In the genomic region with DNA sequence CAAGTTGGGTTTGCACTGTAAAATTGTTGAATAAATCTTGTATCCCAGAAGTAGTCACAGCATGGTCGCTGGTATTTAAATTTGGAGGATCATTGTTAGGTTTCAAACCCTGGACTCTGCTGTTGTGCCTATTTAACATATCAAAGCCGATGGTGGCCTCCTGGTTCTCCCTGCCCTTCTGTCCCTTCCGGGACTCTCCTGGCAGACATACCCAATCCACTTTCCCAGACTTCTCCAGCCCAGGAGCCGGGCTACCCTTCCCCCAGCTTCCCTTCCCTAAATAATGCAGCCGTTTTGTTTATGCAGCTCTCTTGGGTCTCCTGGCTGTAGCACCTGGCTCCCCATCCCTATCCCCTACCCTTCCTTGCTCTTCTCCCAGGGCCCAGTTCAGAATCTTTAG, we compare ENCODE assay signal across 8 mouse cellular contexts. TPM values are rescaled to one million over a fixed set of nuclear protein-coding genes. Genes with fewer than 3 reads are reported as not detected.
DNase-seq lines count a peak whose midpoint lies in the region; ATAC-seq and TF ChIP-seq lines count a peak whose summit lies in the region.

No protein-coding gene starts in this region.

- peak overlapping the region; percentile 83 for H3K27ac ChIP-seq in heart, embryonic 13.5 days (replicated peaks)
- H3K27ac ChIP-seq in bone marrow, adult 2 months (ENCODE audit: control insufficient read depth, insufficient read depth, low read depth, low read length, poor library complexity) = no peak overlapping the region
- H3K27ac ChIP-seq in hindbrain, embryonic 13.5 days = peak overlapping the region; percentile 89; the same call in 1 of the 2 replicates
- no peak overlapping the region for H3K27ac ChIP-seq in midbrain, embryonic 12.5 days (replicated peaks)

- H3K36me3 ChIP-seq in heart, embryonic 13.5 days = peaks cover 22% of the 10 kb centered on the region
- peaks cover 12% of the 10 kb centered on the region for H3K36me3 ChIP-seq in hindbrain, embryonic 13.5 days
- H3K36me3 ChIP-seq in midbrain, embryonic 12.5 days = peaks cover 18% of the 10 kb centered on the region

- ATAC-seq in heart, embryonic 13.5 days (ENCODE audit: extremely low read depth, insufficient number of reproducible peaks, low FRiP score, low TSS enrichment) = no peak
- ATAC-seq in hindbrain, embryonic 13.5 days (ENCODE audit: low FRiP score) = no peak
- no peak for ATAC-seq in midbrain, embryonic 12.5 days (ENCODE audit: low FRiP score, low read depth)

- no peaks in the 10 kb centered on the region for H3K9me3 ChIP-seq in heart, embryonic 13.5 days
- H3K9me3 ChIP-seq in hindbrain, embryonic 13.5 days = no peaks in the 10 kb centered on the region
- H3K9me3 ChIP-seq in midbrain, embryonic 12.5 days = no peaks in the 10 kb centered on the region

- no peak for TF ChIP-seq CTCF in bone marrow, adult 2 months (IDR thresholded peaks at IDR 0.05; ENCODE audit: control insufficient read depth, insufficient read depth, low read length)

- peak overlapping the region; percentile 95 for H3K9ac ChIP-seq in heart, embryonic 13.5 days
- peak overlapping the region; percentile 87 for H3K9ac ChIP-seq in hindbrain, embryonic 13.5 days
- peak overlapping the region; percentile 80 for H3K9ac ChIP-seq in midbrain, embryonic 12.5 days (replicated peaks)

- H3K27me3 ChIP-seq in heart, embryonic 13.5 days (replicated peaks) = no peaks in the 10 kb centered on the region
- H3K27me3 ChIP-seq in hindbrain, embryonic 13.5 days = no peaks in the 10 kb centered on the region
- no peaks in the 10 kb centered on the region for H3K27me3 ChIP-seq in midbrain, embryonic 12.5 days

- H3K4me1 ChIP-seq in heart, embryonic 13.5 days = peaks cover 43% of the 10 kb centered on the region
- no peaks in the 10 kb centered on the region; the same call in 1 of the 2 replicates for H3K4me1 ChIP-seq in bone marrow, adult 2 months (ENCODE audit: control insufficient read depth, insufficient read depth, low read length)
- H3K4me1 ChIP-seq in hindbrain, embryonic 13.5 days (replicated peaks) = peaks cover 37% of the 10 kb centered on the region
- peaks cover 24% of the 10 kb centered on the region for H3K4me1 ChIP-seq in midbrain, embryonic 12.5 days

- no peak for TF ChIP-seq POLR2A in bone marrow, adult 2 months (IDR thresholded peaks at IDR 0.05; ENCODE audit: borderline replicate concordance, control insufficient read depth, low read depth, low read length)

- WGBS in heart, embryonic 13.5 days = 4% methylated on average over 5 of the region's 5 CpGs
- WGBS in bone marrow, adult 2 months = 17% methylated on average over 5 of the region's 5 CpGs
- under 1% methylated on average over 5 of the region's 5 CpGs for WGBS in hindbrain, embryonic 13.5 days
- 2% methylated on average over 5 of the region's 5 CpGs for WGBS in midbrain, embryonic 12.5 days

- H3K4me3 ChIP-seq in heart, embryonic 13.5 days = peak overlapping the region; percentile 80
- peak overlapping the region; percentile 72 for H3K4me3 ChIP-seq in bone marrow, adult 2 months (replicated peaks; ENCODE audit: control insufficient read depth, low read depth, low read length)
- H3K4me3 ChIP-seq in hindbrain, embryonic 13.5 days = peak overlapping the region; percentile 87
- H3K4me3 ChIP-seq in midbrain, embryonic 12.5 days = peak overlapping the region; percentile 86

- peak overlapping the region; percentile 96 for H3K4me2 ChIP-seq in heart, embryonic 13.5 days
- H3K4me2 ChIP-seq in hindbrain, embryonic 13.5 days = peak overlapping the region; percentile 95
- peak overlapping the region; percentile 94 for H3K4me2 ChIP-seq in midbrain, embryonic 12.5 days (replicated peaks)

- DNase-seq in heart, adult 18-20 months = no peak
- DNase-seq in gastrocnemius, postnatal 25 days = no peak
- no peak for DNase-seq in retina, postnatal 1 day
- no peak for DNase-seq in layer of hippocampus, adult 9-10 months (ENCODE audit: low spot score)

RNA-seq across cellular contexts. Expression of a gene that starts 0.5 kb away (rescaled TPM):
- 17.8 and 18.1 TPM in 2 replicates for polyA plus RNA-seq in heart, embryonic 13.5 days (2015; fragmentation: Nextera tagmentation; extraction: Ambion mirVana)
- 1 to 10 TPM; 3.8 to 4.1 TPM for total RNA-seq in heart, adult 18-20 months (2021)
- 6.1 and 7.3 TPM in 2 replicates for polyA plus RNA-seq in bone marrow, adult 2 months (2011; ENCODE audit: insufficient read depth, insufficient read length, low replicate concordance, missing spikeins)
- 40.7 and 43.7 TPM in 2 replicates for polyA plus RNA-seq in hindbrain, embryonic 13.5 days (2015; fragmentation: Nextera tagmentation; extraction: Ambion mirVana)
- polyA plus RNA-seq in midbrain, embryonic 12.5 days (2016; fragmentation: Nextera tagmentation; extraction: Ambion mirVana) = 32.6 and 36.8 TPM in 2 replicates
- 1 to 10 TPM; 2.6 to 3.3 TPM for total RNA-seq in gastrocnemius, postnatal 25 days (2021)

RNA-seq across cellular contexts. Expression of a gene that starts 1.2 kb away (rescaled TPM):
- polyA plus RNA-seq in heart, embryonic 13.5 days (2015; fragmentation: Nextera tagmentation; extraction: Ambion mirVana) = 26.5 and 30.3 TPM in 2 replicates
- 10 to 100 TPM; 26.9 to 27.8 TPM for total RNA-seq in heart, adult 18-20 months (2021)
- 10.9 and 14.4 TPM in 2 replicates for polyA plus RNA-seq in bone marrow, adult 2 months (2011; ENCODE audit: insufficient read depth, insufficient read length, low replicate concordance, missing spikeins)
- 36.9 and 37.0 TPM in 2 replicates for polyA plus RNA-seq in hindbrain, embryonic 13.5 days (2015; fragmentation: Nextera tagmentation; extraction: Ambion mirVana)
- 54.1 and 56.0 TPM in 2 replicates for polyA plus RNA-seq in midbrain, embryonic 12.5 days (2016; fragmentation: Nextera tagmentation; extraction: Ambion mirVana)
- total RNA-seq in gastrocnemius, postnatal 25 days (2021) = 10 to 100 TPM; 12.8 to 13.1 TPM

RNA-seq across cellular contexts. Expression of a gene that starts 1.3 kb away (rescaled TPM):
- polyA plus RNA-seq in heart, embryonic 13.5 days (2015; fragmentation: Nextera tagmentation; extraction: Ambion mirVana) = 20.7 and 26.6 TPM in 2 replicates
- 10 to 100 TPM; 12.9 to 13.5 TPM for total RNA-seq in heart, adult 18-20 months (2021)
- 7.2 and 11.1 TPM in 2 replicates for polyA plus RNA-seq in bone marrow, adult 2 months (2011; ENCODE audit: insufficient read depth, insufficient read length, low replicate concordance, missing spikeins)
- polyA plus RNA-seq in hindbrain, embryonic 13.5 days (2015; fragmentation: Nextera tagmentation; extraction: Ambion mirVana) = 53.2 and 55.3 TPM in 2 replicates
- polyA plus RNA-seq in midbrain, embryonic 12.5 days (2016; fragmentation: Nextera tagmentation; extraction: Ambion mirVana) = 46.0 and 48.2 TPM in 2 replicates
- 10 to 100 TPM in 1 of 2 experiments, 1 to 10 TPM in 1; 6.5 to 10.1 TPM for total RNA-seq in gastrocnemius, postnatal 25 days (2021)

RNA-seq across cellular contexts. Expression of a gene that starts 1.4 kb away (rescaled TPM):
- polyA plus RNA-seq in heart, embryonic 13.5 days (2015; fragmentation: Nextera tagmentation; extraction: Ambion mirVana) = not detected in 2 replicates
- not detected for total RNA-seq in heart, adult 18-20 months (2021)
- polyA plus RNA-seq in bone marrow, adult 2 months (2011; ENCODE audit: insufficient read depth, insufficient read length, low replicate concordance, missing spikeins) = not detected in 2 replicates
- polyA plus RNA-seq in hindbrain, embryonic 13.5 days (2015; fragmentation: Nextera tagmentation; extraction: Ambion mirVana) = not detected in 2 replicates
- not detected in 2 replicates for polyA plus RNA-seq in midbrain, embryonic 12.5 days (2016; fragmentation: Nextera tagmentation; extraction: Ambion mirVana)
- total RNA-seq in gastrocnemius, postnatal 25 days (2021) = not detected

RNA-seq across cellular contexts. Expression of a gene that starts 15.4 kb away (rescaled TPM):
- 6.8 and 7.5 TPM in 2 replicates for polyA plus RNA-seq in heart, embryonic 13.5 days (2015; fragmentation: Nextera tagmentation; extraction: Ambion mirVana)
- 1 to 10 TPM; 4.6 to 5.1 TPM for total RNA-seq in heart, adult 18-20 months (2021)
- 3.5 and 7.1 TPM in 2 replicates for polyA plus RNA-seq in bone marrow, adult 2 months (2011; ENCODE audit: insufficient read depth, insufficient read length, low replicate concordance, missing spikeins)
- 11.5 and 12.2 TPM in 2 replicates for polyA plus RNA-seq in hindbrain, embryonic 13.5 days (2015; fragmentation: Nextera tagmentation; extraction: Ambion mirVana)
- 12.6 TPM in 2 replicates for polyA plus RNA-seq in midbrain, embryonic 12.5 days (2016; fragmentation: Nextera tagmentation; extraction: Ambion mirVana)
- 1 to 10 TPM; 1.8 to 2.9 TPM for total RNA-seq in gastrocnemius, postnatal 25 days (2021)

Comparison
In these comparisons a context has a peak if more than half of its experiments do, and no peak if none do; other contexts are left out.
1. H3K27ac ChIP-seq: peak in heart, embryonic 13.5 days (single experiment) and hindbrain, embryonic 13.5 days (single experiment); none in bone marrow, adult 2 months (single experiment) and midbrain, embryonic 12.5 days (single experiment).
2. Peak in every context shown above with its lines, with median percentiles within 50 percentile points of each other: H3K4me2 ChIP-seq, H3K4me3 ChIP-seq and H3K9ac ChIP-seq.